Mouse (Mus musculus): ENCODE measurements around the gene Tmem151a. TPM values are rescaled to one million over a fixed set of nuclear protein-coding genes. Genes with fewer than 3 reads are reported as not detected.

Gene Tmem151a
- polyA plus RNA-seq, 1 experiment from 2014 or later, result 6.4 TPM

DNA sequence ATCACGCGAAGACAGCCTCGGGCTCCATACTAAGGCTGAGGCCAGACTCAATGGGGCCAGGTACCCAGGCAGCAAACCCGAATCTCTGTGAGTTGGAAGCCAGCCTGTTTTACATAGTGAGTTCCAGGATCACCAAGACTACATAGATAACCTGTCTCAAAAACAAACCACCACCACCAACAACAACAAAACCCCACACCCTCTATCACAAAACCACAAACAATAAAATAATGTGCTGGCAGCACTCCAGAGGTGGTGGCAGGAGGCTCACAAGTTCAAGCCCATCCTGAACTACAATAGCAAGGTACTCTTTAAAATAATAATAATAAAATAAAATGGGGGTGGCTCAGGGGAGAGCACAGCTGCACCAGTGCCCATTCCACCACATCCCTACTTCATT is 48.8 kb downstream of the Tmem151a start:
- WGBS, result 82% methylated on average over 4 of the region's 4 CpGs
- H3K9ac ChIP-seq, result no peak overlapping the region
- ATAC-seq (ENCODE audit: insufficient read depth, low FRiP score, low read depth), result no peak
- H3K36me3 ChIP-seq, result no peaks in the 10 kb centered on the region
- no peak overlapping the region for H3K4me2 ChIP-seq
- H3K4me1 ChIP-seq, result peaks cover 21% of the 10 kb centered on the region
- no peak overlapping the region for H3K4me3 ChIP-seq (replicated peaks)
- H3K27ac ChIP-seq, result no peak overlapping the region
- no peaks in the 10 kb centered on the region for H3K9me3 ChIP-seq
- H3K27me3 ChIP-seq (replicated peaks), result no peaks in the 10 kb centered on the region

DNA sequence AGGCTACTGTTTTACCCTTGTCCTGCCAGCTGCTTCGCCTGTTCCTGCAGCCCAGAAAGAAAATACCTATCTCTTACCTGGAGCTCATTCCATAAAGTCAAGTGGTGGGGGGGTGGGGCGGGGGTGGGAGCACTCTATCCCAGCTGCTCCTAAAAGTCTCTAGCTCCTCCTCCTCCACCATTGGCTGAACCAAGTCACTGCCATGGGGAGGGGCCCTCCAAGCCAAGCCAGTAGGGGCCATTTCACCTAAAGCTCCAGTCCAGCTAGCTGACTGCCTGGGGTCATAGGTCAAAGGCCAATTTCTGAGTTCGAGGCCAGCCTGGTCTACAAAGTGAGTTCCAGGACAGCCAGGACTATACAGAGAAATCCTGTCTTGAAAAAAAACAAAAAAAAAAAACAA is 52.6 kb downstream of the Tmem151a start:
- Histone ChIP-seq H3K27ac (no peak overlapping the region), H3K36me3 (no peaks in the 10 kb centered on the region; the same call in 1 of the 2 replicates), H3K4me1 (0 out of 2 replicates have a peak, but pooled peaks cover 2% of the 10 kb centered on the region), H3K9me3 (no peaks in the 10 kb centered on the region), H3K4me3 (replicated peaks) (no peak overlapping the region), H3K27me3 (replicated peaks) (no peaks in the 10 kb centered on the region), H3K4me2 (no peak overlapping the region), H3K9ac (no peak overlapping the region)
- no peak for ATAC-seq (ENCODE audit: insufficient read depth, low FRiP score, low read depth)
- 75% methylated on average over 3 of the region's 3 CpGs for WGBS

DNA sequence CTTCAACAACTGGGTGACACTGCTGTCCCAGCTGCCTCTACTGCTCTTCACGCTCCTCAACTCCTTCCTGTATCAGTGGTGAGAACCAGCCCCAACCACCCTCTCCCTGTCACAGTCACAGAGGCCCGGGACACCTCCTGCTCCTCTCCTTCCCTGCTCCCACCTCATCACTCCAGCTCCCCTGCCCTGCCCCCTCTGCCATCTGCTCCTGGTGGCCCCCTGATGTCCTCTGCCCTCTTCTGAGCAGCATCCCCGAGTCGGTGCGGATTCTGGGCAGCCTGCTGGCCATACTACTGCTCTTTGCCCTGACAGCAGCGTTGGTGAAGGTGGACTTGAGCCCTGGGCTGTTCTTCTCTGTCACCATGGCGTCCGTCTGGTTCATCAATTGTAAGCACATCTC is 59.2 kb downstream of the Tmem151a start:
- Histone ChIP-seq H3K9me3 (no peaks in the 10 kb centered on the region), H3K4me3 (replicated peaks) (no peak overlapping the region), H3K4me1 (peaks cover 8% of the 10 kb centered on the region; the same call in 1 of the 2 replicates), H3K4me2 (no peak overlapping the region), H3K9ac (no peak overlapping the region), H3K27ac (no peak overlapping the region), H3K27me3 (replicated peaks) (no peaks in the 10 kb centered on the region), H3K36me3 (no peaks in the 10 kb centered on the region; the same call in 1 of the 2 replicates)
- ATAC-seq (ENCODE audit: insufficient read depth, low FRiP score, low read depth), result no peak
- WGBS, result 89% methylated on average over 8 of the region's 8 CpGs

DNA sequence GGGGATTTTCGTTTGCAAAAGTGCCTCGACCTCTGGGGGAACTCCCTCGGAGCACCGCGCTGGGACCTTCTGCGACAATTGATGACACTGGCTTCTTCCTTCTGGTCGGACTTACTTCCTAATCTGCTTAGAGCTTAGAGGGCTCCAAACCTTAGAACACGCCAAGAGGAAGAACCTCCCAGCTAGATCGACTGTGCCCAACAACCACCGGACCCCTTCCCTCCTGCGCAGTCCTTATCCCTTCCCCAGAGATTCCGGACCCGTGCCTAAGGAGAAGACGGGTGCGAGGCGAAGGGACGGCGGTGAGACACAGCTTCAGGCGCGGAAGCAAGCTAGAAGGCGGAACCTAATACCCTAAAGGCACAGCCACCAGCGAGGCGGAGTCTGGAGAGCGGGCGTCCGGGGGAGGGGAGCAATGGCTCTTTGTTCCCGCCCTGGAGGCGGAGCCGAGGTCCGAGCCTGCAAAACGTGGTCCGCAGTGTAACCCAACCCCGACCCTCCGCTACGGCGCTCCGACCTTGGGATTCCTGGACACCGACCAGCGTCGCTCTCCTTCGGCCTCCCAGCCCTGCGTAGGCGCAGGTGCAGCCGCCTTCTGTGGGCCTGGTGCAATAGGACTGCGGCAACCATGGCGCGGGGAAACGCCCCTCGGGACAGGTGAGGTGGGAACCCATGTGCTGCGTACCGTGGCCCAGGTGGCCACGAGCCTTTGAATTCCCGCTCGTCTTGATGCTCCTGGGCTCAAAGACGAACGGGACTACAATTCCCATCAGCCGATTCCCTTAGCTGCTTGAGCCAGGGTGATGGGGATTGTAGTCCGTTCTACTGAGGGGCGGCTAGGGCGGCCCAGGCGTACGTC is 61.5 kb downstream of the Tmem151a start, which contains the start of gene Slc29a2:
Gene Slc29a2 (plus strand): TSS at position 240 of the 859 bp plus-strand sequence.
- WGBS, result under 1% methylated on average over 59 of the region's 62 CpGs
- Histone ChIP-seq H3K4me2 (peak within 1 kb of the TSS; percentile 95), H3K27ac (peak within 1 kb of the TSS; percentile 74), H3K36me3 (no peaks in the 10 kb centered on the region; the same call in 1 of the 2 replicates), H3K27me3 (replicated peaks) (no peaks in the 10 kb centered on the region), H3K4me1 (peaks cover 8% of the 10 kb centered on the region; the same call in 1 of the 2 replicates), H3K4me3 (replicated peaks) (peak within 1 kb of the TSS; percentile 72), H3K9me3 (no peaks in the 10 kb centered on the region), H3K9ac (peak within 1 kb of the TSS; percentile 57)
- peak; percentile 96 for ATAC-seq (ENCODE audit: insufficient read depth, low FRiP score, low read depth)

DNA sequence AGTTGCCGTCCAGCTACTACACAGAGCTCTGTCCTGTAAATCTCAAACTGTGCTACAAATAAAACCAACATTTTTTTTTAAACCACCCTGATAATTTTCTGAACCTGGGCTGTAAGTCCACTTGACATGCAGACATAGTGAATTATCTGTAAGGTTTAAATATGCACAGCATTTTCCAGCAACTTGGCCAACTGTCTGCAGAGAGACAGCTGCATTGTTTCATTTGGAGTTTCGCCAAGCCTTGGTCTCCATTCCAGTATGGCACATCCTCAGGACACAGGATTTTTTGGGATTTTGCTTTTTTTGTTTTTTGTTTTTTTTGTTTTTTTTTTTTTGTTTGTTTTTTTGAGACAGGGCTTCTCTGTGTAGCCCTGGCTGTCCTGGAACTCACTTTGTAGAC is 63.9 kb downstream of the Tmem151a start:
- no peaks in the 10 kb centered on the region for H3K36me3 ChIP-seq
- peaks cover 8% of the 10 kb centered on the region; the same call in 1 of the 2 replicates for H3K4me1 ChIP-seq
- H3K9me3 ChIP-seq, result no peaks in the 10 kb centered on the region
- no peak overlapping the region for H3K4me3 ChIP-seq (replicated peaks)
- no peak overlapping the region for H3K4me2 ChIP-seq
- no peak overlapping the region for H3K9ac ChIP-seq
- no peak overlapping the region for H3K27ac ChIP-seq
- no peaks in the 10 kb centered on the region for H3K27me3 ChIP-seq (replicated peaks)
- whole genome bisulfite sequencing, result 78% methylated on average over 2 of the region's 2 CpGs
- no peak for ATAC-seq (ENCODE audit: insufficient read depth, low FRiP score, low read depth)

Other genes with a start within 250 kb of the Tmem151a start
- gene Ccs, start 246.2 kb downstream of the Tmem151a start, polyA plus RNA-seq (2015; fragmentation: Nextera tagmentation; extraction: Ambion mirVana), result 51.1 and 54.1 TPM in 2 replicates
- 0.12 TPM in 1 of 2 replicates, not detected in the other for gene Ccdc87, start 246.2 kb downstream of the Tmem151a start, polyA plus RNA-seq (2015; fragmentation: Nextera tagmentation; extraction: Ambion mirVana)
- gene Ctsf, start 230.4 kb downstream of the Tmem151a start, polyA plus RNA-seq (2015; fragmentation: Nextera tagmentation; extraction: Ambion mirVana), result 24.9 and 34.0 TPM in 2 replicates
- 2.3 and 2.5 TPM in 2 replicates for gene Actn3, start 207.6 kb downstream of the Tmem151a start, polyA plus RNA-seq (2015; fragmentation: Nextera tagmentation; extraction: Ambion mirVana)
- 11.4 and 11.6 TPM in 2 replicates for gene Zdhhc24, start 206.9 kb downstream of the Tmem151a start, polyA plus RNA-seq (2015; fragmentation: Nextera tagmentation; extraction: Ambion mirVana)
- gene Bbs1, start 178.9 kb downstream of the Tmem151a start, polyA plus RNA-seq (2015; fragmentation: Nextera tagmentation; extraction: Ambion mirVana), result 2.7 and 3.0 TPM in 2 replicates
- gene Dpp3, start 157.2 kb downstream of the Tmem151a start, polyA plus RNA-seq (2015; fragmentation: Nextera tagmentation; extraction: Ambion mirVana), result 107 and 122 TPM in 2 replicates
- 1.7 and 1.9 TPM in 2 replicates for gene Peli3, start 142.4 kb downstream of the Tmem151a start, polyA plus RNA-seq (2015; fragmentation: Nextera tagmentation; extraction: Ambion mirVana)
- 95.8 and 100 TPM in 2 replicates for gene Mrpl11, start 123.4 kb downstream of the Tmem151a start, polyA plus RNA-seq (2015; fragmentation: Nextera tagmentation; extraction: Ambion mirVana)
- gene Npas4, start 95.2 kb downstream of the Tmem151a start, polyA plus RNA-seq (2015; fragmentation: Nextera tagmentation; extraction: Ambion mirVana), result 0.22 and 0.24 TPM in 2 replicates
- gene Slc29a2, start 61.7 kb downstream of the Tmem151a start, polyA plus RNA-seq (2015; fragmentation: Nextera tagmentation; extraction: Ambion mirVana), result 3.6 and 3.7 TPM in 2 replicates
- 38.7 and 42.1 TPM in 2 replicates for gene B4gat1, start 46.7 kb downstream of the Tmem151a start, polyA plus RNA-seq (2015; fragmentation: Nextera tagmentation; extraction: Ambion mirVana)
- 2.2 and 2.3 TPM in 2 replicates for gene AC124502.3, start 46.6 kb downstream of the Tmem151a start, polyA plus RNA-seq (2015; fragmentation: Nextera tagmentation; extraction: Ambion mirVana)
- 39.5 and 39.9 TPM in 2 replicates for gene Brms1, start 44.2 kb downstream of the Tmem151a start, polyA plus RNA-seq (2015; fragmentation: Nextera tagmentation; extraction: Ambion mirVana)
- 2.3 and 3.6 TPM in 2 replicates for gene Rin1, start 35.0 kb downstream of the Tmem151a start, polyA plus RNA-seq (2015; fragmentation: Nextera tagmentation; extraction: Ambion mirVana)
- 58.4 and 68.3 TPM in 2 replicates for gene Cd248, start 17.5 kb downstream of the Tmem151a start, polyA plus RNA-seq (2015; fragmentation: Nextera tagmentation; extraction: Ambion mirVana)
- 101 TPM in 2 replicates for gene Yif1a, start 3.0 kb upstream of the Tmem151a start, polyA plus RNA-seq (2015; fragmentation: Nextera tagmentation; extraction: Ambion mirVana)
- gene Cnih2, start 13.0 kb upstream of the Tmem151a start, polyA plus RNA-seq (2015; fragmentation: Nextera tagmentation; extraction: Ambion mirVana), result 15.1 and 16.6 TPM in 2 replicates
- 227 and 233 TPM in 2 replicates for gene Rab1b, start 21.5 kb upstream of the Tmem151a start, polyA plus RNA-seq (2015; fragmentation: Nextera tagmentation; extraction: Ambion mirVana)
- gene Klc2, start 33.0 kb upstream of the Tmem151a start, polyA plus RNA-seq (2015; fragmentation: Nextera tagmentation; extraction: Ambion mirVana), result 18.0 and 19.0 TPM in 2 replicates
- 18.0 and 20.6 TPM in 2 replicates for gene Pacs1, start 187.6 kb upstream of the Tmem151a start, polyA plus RNA-seq (2015; fragmentation: Nextera tagmentation; extraction: Ambion mirVana)
- gene Sf3b2, start 209.9 kb upstream of the Tmem151a start, polyA plus RNA-seq (2015; fragmentation: Nextera tagmentation; extraction: Ambion mirVana), result 278 and 308 TPM in 2 replicates
- gene Gal3st3, start 212.8 kb upstream of the Tmem151a start, polyA plus RNA-seq (2015; fragmentation: Nextera tagmentation; extraction: Ambion mirVana), result 2.2 and 2.9 TPM in 2 replicates